Mouse (Mus musculus) spleen, postnatal 36 days (tissue): ENCODE results near the gene Arid4a.
"Not testable (repeated sequence)": the region's sequence is repeated elsewhere in the genome, so short reads cannot be mapped to it uniquely, and the experiment has no call there.

Experiments
- DNase-seq, 2 experiments: peaks; one replicate each; pipeline ENCODE4 v3.0.0; 2022; ENCODE audit warnings: low spot score in 2 of 2, mixed read lengths in 1 of 2

Arid4a gene

DNA sequence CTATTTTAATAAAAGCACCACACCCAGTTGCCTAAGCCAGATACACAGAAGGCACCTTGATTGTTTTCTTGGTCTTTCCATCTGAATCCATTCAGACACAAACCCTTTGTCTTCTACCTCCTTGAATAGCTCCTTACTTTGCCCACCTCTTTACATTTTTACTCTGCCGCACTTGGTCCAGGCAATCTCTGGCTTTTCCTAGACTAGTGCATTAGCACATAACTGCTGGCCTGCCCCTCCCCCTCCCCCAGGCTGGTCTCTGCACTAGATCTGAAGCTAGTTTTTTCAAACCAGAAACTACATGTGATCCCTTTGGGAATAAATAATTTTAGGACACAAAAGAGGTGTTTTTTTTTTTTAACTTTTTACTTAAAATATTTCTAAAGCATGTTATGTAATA, 37.2 kb downstream of the Arid4a start:
- no peak for DNase-seq

DNA sequence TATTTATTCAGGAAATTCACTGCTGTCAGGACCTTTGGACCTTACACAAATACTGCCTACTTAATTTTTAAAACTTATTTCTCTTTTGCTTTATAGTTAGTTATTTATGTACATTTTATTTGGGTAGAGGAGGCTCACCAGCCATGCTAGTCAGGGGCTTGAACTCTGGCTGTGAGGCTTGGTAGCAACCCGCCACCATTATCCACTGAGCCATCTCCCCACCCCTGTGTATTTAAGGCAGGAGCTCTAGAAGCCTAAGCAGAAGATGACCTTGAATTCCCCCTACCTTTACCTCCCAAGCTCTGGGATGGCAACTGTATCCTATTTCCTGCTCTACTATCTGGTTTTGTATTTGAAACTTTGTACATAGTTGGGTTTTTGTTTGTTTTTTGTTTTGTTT, 37.7 kb downstream of the Arid4a start:
- no peak for DNase-seq

DNA sequence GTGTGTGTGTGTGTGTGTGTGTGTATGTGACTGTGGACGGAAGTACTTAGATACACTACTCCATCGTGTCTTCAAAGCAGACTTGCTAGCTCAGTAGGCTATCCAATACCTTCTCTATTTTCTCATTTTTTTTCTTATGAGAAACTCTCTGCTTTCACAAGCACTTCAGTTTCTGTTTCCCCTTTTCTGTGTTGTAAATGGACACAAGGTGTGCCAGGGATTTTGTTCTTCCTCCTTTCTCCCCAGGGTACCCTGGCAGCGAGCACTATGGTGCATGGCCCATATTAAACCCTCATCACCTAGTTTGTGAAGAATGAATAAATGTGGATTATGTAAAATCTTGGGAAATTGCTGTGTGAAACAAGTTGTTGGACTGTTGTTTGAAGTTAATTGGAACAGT, 39.7 kb downstream of the Arid4a start:
- no peak for DNase-seq

DNA sequence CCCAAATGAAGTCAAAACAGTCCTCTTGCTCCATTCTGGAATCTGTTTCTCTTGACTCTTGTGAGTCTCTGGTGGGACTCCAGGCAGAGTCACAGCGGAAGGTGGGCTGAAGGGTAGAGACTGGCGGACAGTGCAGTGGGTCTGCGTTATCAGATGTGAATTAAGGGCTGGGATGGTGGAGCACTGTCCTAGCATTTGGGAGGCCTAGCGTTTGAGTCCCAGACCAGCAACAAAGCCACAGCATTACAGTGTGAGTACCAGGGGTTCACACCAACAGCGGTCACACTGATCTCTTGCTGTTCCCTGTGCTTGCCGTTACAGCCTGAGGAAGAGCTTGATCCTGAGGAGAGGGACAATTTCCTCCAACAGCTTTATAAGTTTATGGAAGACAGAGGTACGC, 44.0 kb downstream of the Arid4a start:
- DNase-seq = no peak

DNA sequence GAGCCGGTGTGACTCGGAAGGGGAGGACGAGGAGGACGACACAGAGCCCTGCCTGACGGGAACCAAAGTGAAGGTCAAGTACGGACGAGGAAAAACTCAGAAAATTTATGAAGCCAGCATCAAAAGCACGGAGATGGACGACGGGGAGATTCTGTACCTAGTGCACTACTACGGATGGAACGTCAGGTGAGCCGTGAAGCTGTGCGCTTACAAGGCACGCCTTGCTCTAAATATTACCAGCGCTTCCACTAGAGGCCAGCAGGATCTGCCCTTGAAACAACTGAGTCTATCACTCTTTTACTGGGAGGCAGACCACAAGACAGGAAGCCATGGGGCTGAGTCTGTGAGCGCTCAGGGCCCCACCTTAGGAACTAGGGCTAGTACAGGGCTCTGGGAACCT, 54.1 kb downstream of the Arid4a start:
- peak in 1 of 2 experiments; percentile 0 for DNase-seq

DNA sequence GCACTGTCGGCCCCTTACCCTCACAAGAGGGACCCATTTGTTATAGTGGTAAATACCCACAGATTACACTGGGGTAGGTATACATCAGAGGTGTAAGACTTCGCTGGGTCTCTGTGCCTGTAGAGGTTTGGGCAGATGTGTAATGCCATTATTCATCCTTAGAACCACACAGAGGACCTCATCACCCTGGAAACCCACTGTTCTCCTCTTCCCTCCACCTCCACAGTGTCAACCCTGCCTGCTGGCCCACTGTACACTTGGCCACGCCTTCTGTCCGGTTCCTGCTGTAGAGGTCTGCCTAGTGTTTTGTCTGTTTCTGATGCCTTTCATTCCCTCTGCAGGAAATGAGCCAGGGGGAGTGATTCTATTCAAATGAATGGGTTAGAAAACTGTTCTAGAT, 56.3 kb downstream of the Arid4a start:
- DNase-seq = peak in 1 of 2 experiments; percentile 0

DNA sequence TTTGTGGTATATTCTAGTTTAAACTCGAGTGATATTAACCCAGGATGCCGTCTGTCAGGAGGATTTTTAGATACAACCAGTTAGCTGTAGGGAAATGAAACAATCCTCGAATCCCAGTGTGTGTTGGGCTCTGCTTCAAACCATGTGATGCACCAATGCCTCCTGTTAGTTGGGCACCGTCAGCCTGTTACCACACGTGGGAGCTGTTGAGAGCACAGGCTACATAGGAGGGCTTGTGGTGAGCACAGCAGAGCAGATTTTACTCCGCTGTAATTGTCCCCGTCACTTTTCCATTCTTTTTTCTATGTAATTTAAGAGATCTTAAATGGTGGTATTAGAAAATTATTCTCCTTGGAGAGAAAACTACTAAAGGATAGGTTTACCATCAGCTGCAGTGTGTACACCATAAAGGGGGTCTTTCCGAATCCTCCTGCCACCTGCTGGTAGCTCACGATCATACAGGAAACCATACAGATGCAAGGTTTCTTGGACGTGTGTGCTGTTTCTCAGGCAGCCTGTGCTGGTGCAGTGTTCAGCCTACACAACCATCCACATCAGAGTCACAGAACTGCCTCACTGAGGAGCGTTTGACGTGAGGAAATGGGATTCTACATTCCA, 57.4 kb downstream of the Arid4a start:
- peak in 1 of 2 experiments; percentile 25 for DNase-seq

DNA sequence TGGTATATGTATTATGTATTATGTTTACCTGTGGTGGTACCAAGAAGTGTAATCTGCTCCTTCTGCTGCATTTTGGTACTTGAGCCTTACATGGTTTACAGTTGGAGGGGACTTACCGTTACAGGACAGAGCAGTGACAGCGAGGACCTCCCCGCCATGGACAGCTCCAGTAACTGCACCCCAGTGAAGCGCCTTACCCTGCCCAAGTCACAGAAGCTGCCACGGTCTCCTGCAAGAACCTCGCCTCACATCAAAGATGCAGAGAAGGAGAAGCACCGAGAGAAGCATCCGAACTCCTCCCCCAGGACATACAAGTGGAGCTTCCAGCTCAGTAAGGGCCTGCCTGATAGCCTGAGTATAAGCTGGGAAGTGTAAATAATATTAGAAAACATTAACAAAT, 70.5 kb downstream of the Arid4a start:
- DNase-seq = no peak

DNA sequence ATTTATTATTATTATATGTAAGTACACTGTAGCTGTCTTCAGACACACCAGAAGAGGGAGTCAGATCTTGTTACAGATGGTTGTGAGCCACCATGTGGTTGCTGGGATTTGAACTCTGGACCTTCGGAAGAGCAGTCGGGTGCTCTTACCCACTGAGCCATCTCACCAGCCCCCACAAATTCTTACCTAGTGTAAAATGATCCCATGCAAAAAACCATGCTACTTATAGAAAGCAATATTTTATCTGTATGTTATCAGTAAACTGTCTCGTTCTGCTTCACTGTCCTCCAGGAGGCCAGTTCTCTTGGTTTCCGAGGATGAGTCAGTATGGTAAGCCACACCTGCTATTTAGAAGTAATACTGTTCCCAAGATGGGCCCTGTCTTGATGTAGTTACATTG, 88.5 kb downstream of the Arid4a start:
- not testable (repeated sequence) for DNase-seq

DNA sequence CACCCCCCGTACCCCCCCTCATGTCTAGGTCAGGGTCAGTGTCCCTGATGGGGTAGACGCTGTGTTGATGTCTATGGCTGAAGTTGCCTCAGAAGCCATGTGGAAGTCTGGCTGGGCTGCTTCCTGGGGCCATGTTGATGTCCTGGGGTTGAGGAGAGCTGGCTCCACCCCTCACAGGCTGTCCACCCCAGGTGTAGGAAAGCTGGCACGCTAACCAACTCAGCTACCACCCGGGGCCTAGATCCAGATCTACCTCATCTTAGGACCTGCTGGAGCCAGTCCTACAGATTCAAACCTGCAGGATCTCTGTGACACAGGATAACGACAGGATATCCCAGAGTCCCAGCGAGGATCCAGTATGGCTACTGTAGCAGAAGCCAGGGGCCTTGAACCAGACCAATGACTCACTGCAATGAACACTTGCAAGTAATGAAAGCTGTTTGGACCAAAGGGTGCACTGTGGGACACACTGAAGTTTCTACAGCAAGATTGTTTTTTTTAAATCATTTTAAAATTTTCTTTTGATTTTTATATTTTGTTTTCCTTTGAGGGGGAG, 91.5 kb downstream of the Arid4a start:
- no peak for DNase-seq

DNA sequence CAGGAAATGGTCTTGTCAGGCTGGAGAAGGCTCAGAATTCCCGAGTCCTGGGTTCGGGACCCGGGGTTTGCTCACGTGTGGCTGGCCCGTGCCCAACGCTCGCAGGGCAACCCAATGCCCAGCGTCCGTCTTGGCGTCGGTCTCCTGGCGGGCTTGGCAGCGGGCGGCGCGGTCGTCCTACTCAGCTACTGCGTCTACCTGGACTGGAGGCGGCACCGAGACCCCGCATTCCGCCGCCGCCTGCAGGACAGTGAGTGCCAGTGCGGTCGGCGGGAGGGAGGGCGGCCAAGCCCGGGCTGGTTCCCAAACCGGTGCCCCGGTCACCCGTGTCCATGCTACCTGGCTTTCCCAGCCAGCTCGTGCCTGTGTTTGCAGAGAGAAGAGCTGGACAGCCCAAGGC, 95.5 kb downstream of the Arid4a start, which contains the start of gene Tomm20l:
Gene Tomm20l, plus strand, starts transcription at position 98 of the 400 bp plus-strand sequence.
- no peak for DNase-seq

DNA sequence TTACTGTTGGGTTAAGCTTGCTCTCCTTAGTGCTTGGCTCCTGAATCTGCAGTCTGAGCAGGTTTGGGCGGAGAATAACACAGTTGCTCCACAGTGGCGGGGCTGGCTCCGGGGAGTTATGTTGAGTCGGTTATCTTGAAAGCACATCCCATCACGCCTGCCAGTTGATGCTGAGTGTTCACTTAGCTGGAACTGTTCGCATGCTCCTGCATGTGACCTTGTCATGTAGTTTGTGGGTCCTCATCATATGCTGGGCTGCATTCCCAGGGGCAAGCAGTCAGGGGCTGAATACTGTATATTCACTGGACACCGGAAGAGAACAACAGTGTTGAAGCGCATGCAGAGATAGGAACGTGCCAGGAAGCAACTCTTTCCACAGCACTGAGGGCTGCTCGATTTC, 97.3 kb downstream of the Arid4a start:
- DNase-seq = no peak

DNA sequence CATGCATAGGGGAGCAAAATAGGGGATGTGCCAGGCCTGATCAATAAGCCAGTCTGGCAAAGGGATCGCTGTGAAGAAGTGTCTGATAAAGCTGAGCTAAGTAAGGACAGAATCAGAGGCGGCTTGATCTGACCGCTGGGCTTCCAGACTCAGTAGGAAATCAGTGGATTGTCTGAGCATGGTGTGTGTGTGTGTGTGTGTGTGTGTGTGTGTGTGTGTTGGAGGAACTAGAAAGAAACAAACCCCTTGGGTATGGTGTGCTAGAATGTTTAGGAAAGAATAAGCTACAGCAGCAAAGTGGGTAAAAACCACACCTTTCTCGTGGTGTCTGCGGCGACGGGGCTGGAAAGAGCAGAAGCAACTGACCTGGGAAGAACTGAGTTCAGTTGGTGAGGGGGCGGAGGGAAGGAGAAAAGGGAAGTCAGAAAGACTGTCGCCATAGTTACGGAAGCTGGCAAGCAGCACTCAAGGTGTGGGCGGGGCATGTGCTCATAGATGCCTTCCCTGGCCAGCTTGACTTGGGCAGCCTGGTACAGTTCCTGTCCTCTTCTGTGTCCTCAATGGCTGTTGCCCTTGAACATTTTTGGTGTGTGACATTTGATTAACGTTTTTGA, 98.0 kb downstream of the Arid4a start:
- DNase-seq = peak; percentile 86 to 87

DNA sequence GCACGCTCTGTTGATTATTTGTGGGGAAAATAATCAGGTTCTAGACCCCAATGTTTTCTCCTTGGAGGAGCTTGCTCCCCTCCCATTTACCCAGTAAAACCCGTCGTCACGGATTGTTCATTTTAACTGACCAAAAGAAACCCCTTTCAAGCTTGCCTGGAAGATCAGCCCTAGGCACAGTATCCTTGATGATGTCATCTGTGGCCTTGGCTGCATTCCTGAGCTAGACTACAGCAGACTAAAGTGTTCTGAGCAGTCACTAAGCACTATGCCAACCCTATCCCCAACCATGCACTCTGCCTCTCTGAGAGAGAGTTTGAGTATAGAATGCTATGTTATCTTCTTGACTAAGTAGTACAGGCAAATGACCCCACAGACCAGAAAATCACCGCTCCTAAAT, 100.6 kb downstream of the Arid4a start:
- no peak for DNase-seq

DNA sequence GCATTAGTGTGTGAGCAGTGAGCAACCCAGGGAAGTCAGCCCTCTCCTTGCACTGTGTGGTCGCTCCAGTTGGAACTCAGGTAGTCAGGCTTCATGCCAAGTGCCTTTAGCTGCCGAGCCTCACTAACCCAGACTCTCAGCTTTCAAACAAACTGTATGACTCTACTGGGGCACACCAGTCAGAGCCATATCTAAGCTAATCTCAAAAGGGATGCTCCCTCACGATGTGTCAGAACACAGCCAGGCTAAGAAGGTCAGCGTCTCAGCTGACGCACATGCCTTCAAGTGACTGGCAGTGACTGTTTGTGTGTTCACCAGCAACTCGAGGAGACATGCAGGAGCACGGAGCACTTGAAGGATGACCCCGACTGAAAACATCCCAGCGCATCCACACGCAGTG, 106.9 kb downstream of the Arid4a start:
- no peak for DNase-seq

DNA sequence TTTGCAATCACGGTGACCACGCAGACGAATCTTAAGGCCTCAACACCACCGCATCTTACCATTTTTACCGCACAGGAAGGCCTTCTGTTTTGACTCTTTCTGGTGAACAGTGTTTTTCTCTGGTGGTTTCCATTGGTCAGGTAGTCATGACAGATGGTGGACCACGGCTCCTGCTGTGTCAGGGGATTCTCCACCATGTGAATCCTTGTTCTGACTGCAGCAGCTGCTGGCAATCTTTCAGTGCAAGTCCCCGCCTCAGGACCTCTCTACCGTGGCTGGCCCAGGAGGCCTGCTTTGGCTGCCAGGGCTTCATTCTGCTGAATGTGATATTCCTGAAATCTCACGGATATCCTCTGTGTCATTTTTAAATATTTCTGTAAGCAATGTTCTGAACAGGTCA, 107.5 kb downstream of the Arid4a start:
- no peak for DNase-seq

DNA sequence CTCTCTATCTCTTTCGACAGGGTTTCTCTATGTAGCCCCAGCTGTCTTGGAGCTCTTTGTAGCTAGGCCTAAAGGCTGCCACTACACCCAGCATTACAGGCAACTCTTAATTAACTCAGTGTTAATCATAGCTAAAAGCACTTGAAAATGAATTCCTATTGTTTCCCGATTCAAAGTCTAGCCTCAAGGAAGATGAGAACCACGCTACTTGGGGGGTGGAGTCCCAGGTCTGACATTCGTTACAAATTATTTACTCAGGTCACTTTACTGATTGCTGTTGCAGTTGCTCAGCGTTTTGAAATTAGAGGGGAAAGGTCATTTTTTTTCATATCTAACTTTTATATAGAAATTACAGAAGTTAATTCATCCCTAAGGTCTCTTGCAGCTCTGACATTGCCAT, 119.8 kb downstream of the Arid4a start:
- DNase-seq = no peak

DNA sequence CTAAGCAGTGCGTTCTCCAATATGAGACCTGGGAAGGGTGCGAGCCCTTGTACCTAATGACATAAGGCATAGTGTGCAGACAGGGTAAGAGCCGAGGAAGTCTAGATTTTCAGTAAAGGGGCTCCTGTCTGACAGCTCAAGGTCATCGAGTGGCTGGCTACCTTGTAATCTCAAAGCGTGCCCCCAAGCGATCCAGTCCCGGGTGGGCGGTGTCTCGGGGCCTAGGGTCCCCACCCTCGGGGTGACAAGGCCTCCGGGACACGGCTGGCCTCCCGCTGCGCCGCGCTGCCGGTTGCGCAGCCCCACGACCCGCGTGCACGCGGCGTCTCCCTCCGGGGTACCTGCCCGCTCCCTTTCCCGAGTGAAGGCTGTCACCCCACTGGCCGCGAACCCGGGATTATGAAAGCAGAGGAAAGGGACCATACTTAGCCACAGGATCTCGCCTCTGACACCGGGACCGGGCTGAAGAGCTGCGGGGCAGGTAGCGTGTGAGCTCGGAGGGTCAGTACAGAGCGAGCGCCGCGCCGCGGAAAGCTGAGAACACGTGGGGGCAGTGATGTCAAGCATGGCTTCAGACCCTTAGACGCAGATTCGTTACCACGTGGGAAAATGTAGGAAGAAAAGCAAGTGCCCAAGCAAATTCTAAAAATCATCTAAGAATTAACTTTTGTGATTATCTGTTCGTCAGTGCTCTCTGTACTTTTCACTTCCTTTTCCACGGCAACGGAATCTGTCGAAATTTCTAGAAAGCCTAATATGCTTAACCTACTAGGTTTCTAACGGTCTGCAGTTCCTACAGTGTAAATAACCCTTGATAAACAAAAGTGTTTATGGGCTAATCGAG, 120.6 kb downstream of the Arid4a start, which contains the start of the genes Timm9 and 2700049A03Rik:
Gene Timm9, minus strand, starts transcription at position 555 of the 844 bp plus-strand sequence.
Gene 2700049A03Rik, plus strand, starts transcription at position 719 of the 844 bp plus-strand sequence.
- DNase-seq = peak; percentile 73 to 77

DNA sequence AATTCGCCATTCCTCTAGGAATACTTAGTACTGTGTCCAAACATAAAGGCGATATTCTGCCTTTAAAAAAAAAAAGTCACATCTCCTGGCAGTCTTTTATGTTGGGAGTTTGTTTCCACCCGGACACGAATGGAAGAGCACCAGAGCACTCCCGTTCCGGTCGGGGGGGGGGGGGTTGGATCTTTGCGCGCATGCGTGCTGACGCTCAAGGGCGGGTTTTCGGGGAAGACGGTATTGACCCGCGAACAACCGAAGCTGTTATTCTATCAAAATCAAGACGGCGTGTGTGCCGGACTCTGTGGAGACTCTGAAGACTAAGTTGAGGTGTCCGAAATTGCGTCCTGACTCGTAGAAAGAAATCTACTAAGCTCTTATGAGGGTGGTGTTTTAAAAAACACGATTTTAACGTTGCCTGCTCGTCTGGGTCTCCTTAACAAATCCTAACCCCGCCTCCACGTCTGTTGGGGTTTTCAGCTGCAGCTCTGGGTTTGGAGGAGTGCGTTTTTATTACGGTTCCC, 121.2 kb downstream of the Arid4a start:
- DNase-seq = peak; percentile 74 to 81

DNA sequence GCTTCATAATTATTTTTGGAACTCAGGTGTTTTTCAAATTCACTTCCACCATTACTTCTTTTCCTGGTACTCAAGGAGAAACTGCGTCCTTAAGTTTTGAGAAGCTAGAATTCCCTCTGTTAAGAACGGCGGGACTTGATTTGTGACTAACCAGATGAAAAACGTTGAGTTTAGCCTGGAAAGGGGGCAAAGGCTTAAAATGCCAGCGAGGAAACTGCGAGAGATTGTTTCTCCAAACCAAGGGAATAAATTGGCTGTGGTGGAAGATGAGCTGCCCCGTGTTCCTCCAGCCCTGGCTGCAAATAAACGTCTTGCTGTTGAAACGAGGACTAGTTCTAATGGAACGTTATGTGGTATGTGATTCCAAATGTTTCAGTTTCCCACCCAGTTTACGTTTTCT, 121.9 kb downstream of the Arid4a start:
- no peak for DNase-seq

DNA sequence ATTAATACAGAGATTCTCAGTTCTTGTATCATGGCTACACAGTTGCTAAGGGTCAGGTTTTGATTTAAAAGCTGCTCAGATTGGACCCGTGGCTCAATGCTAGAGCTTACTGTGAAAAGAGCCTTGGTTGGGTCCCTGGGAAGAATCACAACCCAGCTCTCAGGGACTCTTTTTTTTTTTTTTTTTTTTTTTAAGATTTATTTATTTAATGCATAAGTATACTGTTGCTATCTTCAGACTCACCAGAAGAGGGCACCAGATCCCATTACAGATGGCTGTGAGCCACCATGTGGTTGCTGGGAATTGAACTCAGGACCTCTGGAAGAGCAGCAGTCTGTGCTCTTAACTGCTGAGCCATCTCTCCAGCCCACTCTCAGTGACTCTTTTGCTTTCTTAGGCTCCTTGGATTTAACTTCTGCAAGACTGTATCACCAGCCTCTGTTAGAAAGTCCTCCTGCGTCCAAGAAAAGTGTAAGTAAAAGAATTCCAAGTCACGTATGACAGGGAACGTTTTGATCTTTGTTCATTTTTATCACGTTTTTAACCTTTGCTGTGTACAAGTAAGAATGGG, 123.6 kb downstream of the Arid4a start:
- peak in 1 of 2 experiments; percentile 6 for DNase-seq

DNA sequence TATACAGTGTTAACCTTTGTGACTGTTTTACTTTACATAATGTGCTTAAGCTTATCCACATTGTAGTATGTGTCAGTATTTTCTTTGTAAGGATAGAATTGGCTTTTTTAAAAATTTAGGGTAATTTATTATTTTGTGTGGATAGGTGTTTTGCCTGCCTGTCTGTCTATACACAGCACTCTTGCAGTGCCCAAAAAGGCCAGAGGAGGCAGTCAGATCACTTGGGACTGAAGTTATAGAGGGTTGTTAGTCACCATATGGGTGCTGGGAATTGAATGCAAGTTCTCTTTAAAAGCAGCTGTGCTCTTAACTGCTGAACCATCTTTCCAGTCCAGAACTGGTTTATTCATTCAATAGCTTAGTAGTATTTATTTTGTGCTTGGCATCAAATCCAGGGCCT, 125.4 kb downstream of the Arid4a start:
- no peak for DNase-seq
